Mouse (Mus musculus) hindbrain, postnatal 0 days (tissue): ENCODE data around the gene Sparcl1. TPM values are rescaled to one million over a fixed set of nuclear protein-coding genes. Genes with fewer than 3 reads are reported as not detected.

ENCODE experiments used
- ATAC-seq: fragments of 200-750 bp; cut with Nextera tagmentation; 2 replicates; pipeline ENCODE4 v1.8.0; 2017; ENCODE audit warnings: mild to moderate bottlenecking, moderate TSS enrichment, moderate library complexity
- DNase-seq: peaks from one replicate; pipeline ENCODE4 v3.0.0-alpha.2; 2015; ENCODE audit warnings: low spot score
- H3K27ac ChIP-seq: fragments of 300-500 bp; sonication (generic); 2 replicates; pipeline ENCODE4 v1.5.1; 2014; ENCODE audit warnings: mild to moderate bottlenecking
- H3K27me3 ChIP-seq: fragments of 300-500 bp; sonication (generic); 2 replicates; pipeline ENCODE4 v1.6.1; 2014; ENCODE audit warnings: low read length, mixed read lengths; ENCODE audit not compliant: insufficient read depth
- H3K36me3 ChIP-seq: fragments of 300-500 bp; sonication (generic); 2 replicates; pipeline ENCODE4 v1.6.1; 2014; ENCODE audit warnings: low read length, mixed read lengths; ENCODE audit not compliant: insufficient read depth
- H3K4me1 ChIP-seq: fragments of 300-500 bp; sonication (generic); 2 replicates; pipeline ENCODE4 v1.6.1; 2014; ENCODE audit warnings: antibody characterized with exemption, low read length, mixed read lengths; ENCODE audit not compliant: insufficient read depth
- H3K4me2 ChIP-seq: fragments of 300-500 bp; sonication (generic); 2 replicates; pipeline ENCODE4 v1.6.1; 2014; ENCODE audit warnings: low read depth, mild to moderate bottlenecking, low read length, moderate library complexity, mixed read lengths
- H3K4me3 ChIP-seq: fragments of 300-500 bp; sonication (generic); 2 replicates; pipeline ENCODE4 v1.5.1; 2014; ENCODE audit warnings: low read length
- H3K9ac ChIP-seq: fragments of 300-500 bp; sonication (generic); replicated peaks from 2 replicates; pipeline ENCODE4 v1.6.1; 2014; ENCODE audit warnings: mild to moderate bottlenecking, low read length, moderate library complexity, mixed read lengths
- H3K9me3 ChIP-seq: fragments of 300-500 bp; sonication (generic); 2 replicates; pipeline ENCODE4 v1.6.1; 2016; ENCODE audit warnings: low read length, mixed read lengths
- CTCF ChIP-seq: IDR thresholded peaks from 2 replicates; pipeline ENCODE4 v1.5.1; 2016; ENCODE audit warnings: antibody characterized with exemption, control low read depth, low read depth
- WGBS: fragments of 180-500 bp; shearing (Covaris S2); extraction: QIAGEN DNeasy Blood & Tissue Kit; methylation state at CpG from one replicate; pipeline ENCODE4 v1.1.7; 2014; 5-methylcytosine and 5-hydroxymethylcytosine counted together
- polyA plus RNA-seq: library from polyadenylated mRNA; unstranded; fragments of >200 nt; fragmentation: Nextera tagmentation; extraction: Ambion mirVana; gene quantifications from 2 replicates; pipeline ENCODE4 v1.2.1, GENCODE M21; 2015
- total RNA-seq: library from RNA; depleted of rRNA; stranded (reverse); fragments of >200 nt; gene quantifications from 2 replicates; pipeline ENCODE4 v1.2.3, GENCODE M21; 2014

Gene Sparcl1
- total and polyA plus RNA-seq, 2 experiments from 2014 or later = 660 to 782 TPM

DNA sequence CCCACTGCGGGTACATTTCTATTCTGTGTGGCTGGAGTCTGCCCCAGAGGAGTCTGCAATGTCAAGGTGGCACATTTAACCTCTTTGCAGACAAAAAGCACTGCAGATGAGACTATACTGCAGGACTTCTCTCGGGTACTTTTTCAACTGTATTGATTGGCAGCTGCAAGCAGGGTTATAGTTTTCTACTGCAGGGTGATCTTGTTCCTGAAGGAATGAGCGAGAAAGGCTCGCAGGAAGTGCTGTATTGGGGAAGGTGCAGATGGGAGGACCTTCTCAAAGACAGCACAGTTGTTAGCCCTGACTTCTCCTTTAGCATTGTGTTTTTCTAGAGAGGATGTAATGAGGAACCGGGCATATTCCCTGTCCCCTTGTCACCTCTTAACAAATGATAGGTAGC lies 1.0 kb downstream of the Sparcl1 start:
- DNase-seq = peak; percentile 6
- H3K27ac ChIP-seq = peak overlapping the region; percentile 91
- WGBS = 12% methylated on average over 5 of the region's 5 CpGs
- H3K4me3 ChIP-seq = peak overlapping the region; percentile 41
- ATAC-seq = no peak
- no peaks in the 10 kb centered on the region for H3K9me3 ChIP-seq
- no peaks in the 10 kb centered on the region for H3K36me3 ChIP-seq
- peaks cover 42% of the 10 kb centered on the region for H3K4me1 ChIP-seq
- no peaks in the 10 kb centered on the region for H3K27me3 ChIP-seq
- no peak for TF ChIP-seq CTCF
- H3K4me2 ChIP-seq = peak overlapping the region; percentile 51
- H3K9ac ChIP-seq = peak overlapping the region; percentile 55

DNA sequence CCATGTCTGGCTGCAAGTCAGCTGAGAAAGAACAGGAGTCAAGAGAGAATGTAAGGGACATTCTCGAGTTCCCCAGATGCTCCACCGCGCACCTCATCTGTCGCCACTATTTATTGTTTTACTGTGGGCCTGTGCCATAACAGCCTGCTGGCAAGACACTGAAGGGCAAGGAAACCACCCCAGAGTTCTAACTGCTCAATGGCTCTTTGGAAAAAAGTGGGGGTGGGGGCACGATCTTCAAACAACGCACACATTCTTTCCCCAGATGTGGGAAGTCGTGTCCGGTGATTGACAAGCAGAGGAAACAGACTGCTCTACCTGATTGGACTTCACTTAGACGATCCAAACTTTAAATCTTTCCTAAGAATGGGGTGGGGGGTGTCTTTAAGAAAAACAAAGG lies 1.5 kb downstream of the Sparcl1 start:
- H3K27ac ChIP-seq = peak overlapping the region; percentile 91
- H3K36me3 ChIP-seq = no peaks in the 10 kb centered on the region
- no peaks in the 10 kb centered on the region for H3K27me3 ChIP-seq
- H3K4me2 ChIP-seq = peak overlapping the region; percentile 51
- DNase-seq (peak; percentile 53), ATAC-seq (no peak)
- peak overlapping the region; percentile 41 for H3K4me3 ChIP-seq
- WGBS = 16% methylated on average over 9 of the region's 9 CpGs
- H3K4me1 ChIP-seq = peaks cover 42% of the 10 kb centered on the region
- H3K9me3 ChIP-seq = no peaks in the 10 kb centered on the region
- peak; percentile 11; the same call in 1 of the 2 replicates for TF ChIP-seq CTCF
- H3K9ac ChIP-seq = peak overlapping the region; percentile 55

DNA sequence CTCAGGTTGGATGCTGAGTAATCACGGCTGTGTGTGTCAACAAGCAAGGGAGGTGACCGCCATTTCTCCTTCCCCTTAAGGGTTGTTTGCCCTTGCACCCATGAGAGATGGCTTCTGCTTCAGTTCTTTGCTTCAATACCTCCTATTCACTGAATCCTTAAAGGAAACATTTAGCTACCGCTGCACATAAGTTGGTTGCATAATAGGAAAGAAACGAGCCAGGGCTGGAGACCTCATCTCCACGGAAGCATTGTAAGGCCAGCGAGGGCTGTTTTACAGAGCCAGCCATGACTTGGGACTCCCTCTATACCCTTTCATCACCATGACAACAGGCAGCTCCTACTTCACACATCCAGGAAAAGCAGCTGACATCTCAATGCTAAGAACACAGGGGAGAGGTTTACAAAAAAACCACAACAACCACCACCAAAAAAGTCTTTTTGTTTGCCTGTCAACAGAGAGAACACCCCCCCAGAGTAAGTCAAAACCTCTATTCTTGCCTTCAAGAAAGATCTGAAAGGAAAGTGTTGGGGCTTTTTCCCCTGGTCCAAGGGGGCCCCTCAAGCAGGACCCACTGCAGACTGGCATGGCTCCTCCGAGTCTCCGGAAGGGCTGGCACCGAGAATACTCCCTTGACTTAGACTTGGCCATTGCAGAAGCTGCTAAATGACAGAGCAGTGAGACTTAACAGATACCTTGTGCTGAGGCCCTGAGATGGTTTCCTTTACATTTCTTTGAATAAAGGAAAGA lies 3.2 kb downstream of the Sparcl1 start:
- peak; percentile 86 for ATAC-seq
- no peaks in the 10 kb centered on the region for H3K36me3 ChIP-seq
- H3K27ac ChIP-seq = peak overlapping the region; percentile 91
- WGBS = 6% methylated on average over 9 of the region's 9 CpGs
- TF ChIP-seq CTCF = no peak
- DNase-seq = peak; percentile 91
- no peaks in the 10 kb centered on the region for H3K27me3 ChIP-seq
- no peaks in the 10 kb centered on the region for H3K9me3 ChIP-seq
- H3K4me2 ChIP-seq = peak overlapping the region; percentile 51
- H3K4me1 ChIP-seq = peaks cover 33% of the 10 kb centered on the region
- H3K4me3 ChIP-seq = peak overlapping the region; percentile 41
- peak overlapping the region; percentile 55; the same call in 1 of the 2 replicates for H3K9ac ChIP-seq

DNA sequence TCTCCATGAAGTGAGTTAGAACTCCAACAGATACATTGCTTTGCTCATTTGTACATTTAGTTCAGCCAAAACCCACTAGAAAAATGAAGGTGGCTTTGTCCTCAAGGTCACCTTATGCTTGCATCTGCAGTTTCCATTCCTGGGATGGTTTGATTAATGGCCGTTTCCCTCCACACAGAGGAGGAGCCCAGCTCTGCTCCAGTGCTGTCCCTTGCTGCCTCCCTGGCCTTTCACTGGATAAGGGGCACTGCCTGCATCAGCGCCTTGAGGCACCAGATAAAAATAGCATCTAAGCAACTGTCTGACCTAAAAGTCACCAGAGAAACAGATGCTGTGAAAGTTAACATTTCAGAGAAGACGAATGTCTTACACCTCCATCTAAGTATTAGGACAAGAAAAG lies 4.0 kb downstream of the Sparcl1 start:
- peak overlapping the region; percentile 91 for H3K27ac ChIP-seq
- ATAC-seq = no peak
- peak overlapping the region; percentile 51 for H3K4me2 ChIP-seq
- TF ChIP-seq CTCF = no peak
- peak overlapping the region; percentile 15 for H3K4me3 ChIP-seq
- no peaks in the 10 kb centered on the region for H3K36me3 ChIP-seq
- no peaks in the 10 kb centered on the region for H3K27me3 ChIP-seq
- peak; percentile 44 for DNase-seq
- peaks cover 33% of the 10 kb centered on the region for H3K4me1 ChIP-seq
- WGBS = 23% methylated on average over 3 of the region's 3 CpGs
- no peaks in the 10 kb centered on the region for H3K9me3 ChIP-seq
- H3K9ac ChIP-seq = peak overlapping the region; percentile 55

DNA sequence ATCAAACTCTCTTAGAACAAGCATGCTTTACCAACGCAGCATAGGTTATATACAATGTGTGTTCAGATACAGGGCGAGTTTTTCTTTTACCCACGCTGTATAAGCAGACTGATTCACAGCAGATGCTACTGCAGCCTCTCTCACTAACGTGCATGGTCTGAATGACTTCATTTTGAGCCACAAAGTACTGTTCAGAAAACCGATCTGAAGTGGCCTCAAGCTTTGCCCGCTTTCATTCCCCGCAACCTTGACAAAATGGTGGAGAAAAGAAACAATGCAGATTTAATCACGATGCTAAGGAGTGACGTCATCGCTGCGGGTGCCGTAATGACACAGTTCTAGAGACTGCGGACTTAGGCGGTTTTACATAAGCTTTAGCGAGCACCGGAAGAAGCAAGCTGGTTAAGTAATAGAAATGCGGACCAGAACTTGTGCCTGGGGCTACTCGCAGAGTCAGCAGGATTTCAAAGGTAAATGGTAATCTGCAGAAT lies 4.6 kb downstream of the Sparcl1 start:
- WGBS = 9% methylated on average over 18 of the region's 18 CpGs
- peak overlapping the region; percentile 91 for H3K27ac ChIP-seq
- DNase-seq = peak; percentile 85
- no peak for TF ChIP-seq CTCF
- H3K4me3 ChIP-seq = peak overlapping the region; percentile 15
- ATAC-seq = peak; percentile 41
- peak overlapping the region; percentile 55 for H3K9ac ChIP-seq
- H3K4me1 ChIP-seq = peaks cover 31% of the 10 kb centered on the region
- H3K4me2 ChIP-seq = peak overlapping the region; percentile 51
- no peaks in the 10 kb centered on the region for H3K36me3 ChIP-seq
- no peaks in the 10 kb centered on the region for H3K27me3 ChIP-seq
- no peaks in the 10 kb centered on the region for H3K9me3 ChIP-seq

DNA sequence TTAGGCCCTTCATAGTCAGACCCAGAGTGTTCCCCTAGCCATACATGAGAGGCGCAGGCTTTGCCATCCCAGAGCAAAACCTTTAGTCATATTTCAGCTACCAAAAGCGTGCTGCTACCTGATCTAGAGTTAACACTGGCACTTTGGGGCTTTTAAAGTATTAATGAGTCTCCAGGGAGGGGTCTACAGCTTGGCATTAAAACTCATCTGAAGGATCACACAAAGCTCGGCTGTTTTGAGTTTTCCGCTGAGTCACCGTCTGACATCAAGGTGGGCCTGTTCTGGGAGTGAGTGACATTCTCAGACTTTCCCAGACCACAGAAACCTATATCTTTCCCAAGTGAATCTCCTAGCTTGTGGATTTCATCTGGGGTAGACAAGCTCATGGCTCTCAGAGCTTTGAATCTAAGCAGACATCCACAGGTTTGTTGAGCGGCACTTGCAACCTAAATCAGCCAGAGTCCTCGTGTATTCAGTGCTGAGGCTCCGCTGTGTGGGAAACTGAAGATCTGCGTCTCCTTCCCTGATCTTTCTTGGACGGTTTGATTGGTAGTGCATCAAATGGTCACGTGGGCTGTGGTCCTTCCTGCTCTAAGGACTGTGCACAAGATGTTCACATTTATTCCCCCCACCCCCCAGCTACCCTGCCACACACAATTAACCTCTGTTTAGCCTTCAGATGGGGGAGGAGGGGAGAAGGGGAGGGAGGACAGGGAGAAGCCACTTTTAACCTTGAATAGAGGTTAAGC lies 5.2 kb downstream of the Sparcl1 start:
- Histone ChIP-seq H3K9ac (peak overlapping the region; percentile 55; the same call in 1 of the 2 replicates), H3K36me3 (no peaks in the 10 kb centered on the region), H3K4me1 (peaks cover 24% of the 10 kb centered on the region), H3K4me2 (peak overlapping the region; percentile 51), H3K27ac (peak overlapping the region; percentile 91), H3K27me3 (no peaks in the 10 kb centered on the region), H3K4me3 (peak overlapping the region; percentile 15; the same call in 1 of the 2 replicates), H3K9me3 (no peaks in the 10 kb centered on the region)
- 39% methylated on average over 11 of the region's 11 CpGs for WGBS
- ATAC-seq (peak; percentile 37), DNase-seq (peak; percentile 74)
- TF ChIP-seq CTCF = no peak
